Mouse (Mus musculus) ES-E14 (cell line): ENCODE measurements around the gene Atxn1. TPM values are rescaled to one million over a fixed set of nuclear protein-coding genes. Genes with fewer than 3 reads are reported as not detected.

Experiments used
- DNase-seq: peaks from one replicate; pipeline ENCODE4 v3.0.0-alpha.2; 2013; ENCODE audit warnings: low read depth, low spot score
- H3K27ac ChIP-seq: 2 replicates; pipeline ENCODE4 v1.5.1; 2012; ENCODE audit warnings: low read depth, mild to moderate bottlenecking, low read length, moderate library complexity, mixed read lengths; ENCODE audit not compliant: poor library complexity, insufficient read depth, severe bottlenecking
- H3K36me3 ChIP-seq: 2 replicates; pipeline ENCODE4 v1.6.1; 2012; ENCODE audit warnings: mild to moderate bottlenecking, low read length, moderate library complexity, mixed read lengths; ENCODE audit not compliant: control insufficient read depth, poor library complexity, insufficient read depth, severe bottlenecking
- H3K4me1 ChIP-seq, 2 experiments: fragments of 150-350 bp in 1 of 2; sonication (generic) in 1 of 2; 2 replicates each; pipeline ENCODE4 v1.6.1; 2012; ENCODE audit warnings: low read length in 2 of 2, mild to moderate bottlenecking in 1 of 2, mixed read lengths in 1 of 2; ENCODE audit not compliant: control insufficient read depth in 2 of 2, insufficient read depth in 2 of 2, poor library complexity in 1 of 2
- H3K4me3 ChIP-seq, 2 experiments: fragments of 150-350 bp in 1 of 2; sonication (generic) in 1 of 2; 2 replicates each; pipeline ENCODE4 v1.5.1; 2012; ENCODE audit warnings: low read length in 2 of 2, low read depth in 1 of 2, mild to moderate bottlenecking in 1 of 2, mixed read lengths in 1 of 2; ENCODE audit not compliant: insufficient read depth in 1 of 2, poor library complexity in 1 of 2, severe bottlenecking in 1 of 2
- H3K9ac ChIP-seq: 2 replicates; pipeline ENCODE4 v1.6.1; 2012; ENCODE audit warnings: low read depth, mild to moderate bottlenecking, low read length, mixed read lengths; ENCODE audit not compliant: poor library complexity, insufficient read depth, severe bottlenecking
- H3K9me3 ChIP-seq: fragments of 150-350 bp; sonication (generic); 2 replicates; pipeline ENCODE4 v1.6.1; 2012; ENCODE audit warnings: low read depth, mild to moderate bottlenecking, low read length; ENCODE audit not compliant: control insufficient read depth, insufficient read depth
- CHD2 ChIP-seq: IDR thresholded peaks from 2 replicates; pipeline ENCODE4 v1.6.1; 2014; ENCODE audit warnings: mild to moderate bottlenecking, low read depth, low read length, inconsistent platforms
- HCFC1 ChIP-seq: IDR thresholded peaks from 2 replicates; pipeline ENCODE4 v1.6.1; 2012; ENCODE audit warnings: low read length, inconsistent platforms, borderline replicate concordance; ENCODE audit not compliant: insufficient read depth
- MAFK ChIP-seq: IDR thresholded peaks from 2 replicates; pipeline ENCODE4 v1.6.1; 2014; ENCODE audit warnings: mild to moderate bottlenecking, low read depth, low read length, inconsistent platforms; ENCODE audit not compliant: insufficient read depth
- ZC3H11A ChIP-seq: IDR thresholded peaks from 2 replicates; pipeline ENCODE4 v1.6.1; 2012; ENCODE audit warnings: low read depth, mild to moderate bottlenecking, inconsistent platforms, low read length, borderline replicate concordance
- ZNF384 ChIP-seq: IDR thresholded peaks from 2 replicates; pipeline ENCODE4 v1.6.1; 2012; ENCODE audit warnings: low read depth, low read length, inconsistent platforms
- in situ Hi-C, 2 experiments: fragments of 600-800 bp; cut with MboI; formaldehyde crosslinking; loops; one replicate each; pipeline ENCODE4 v1.15.1; 2025; ENCODE audit warnings: low sequenced_read_pairs in 2 of 2, inconsistent platforms in 1 of 2; ENCODE audit not compliant: unreplicated experiment in 2 of 2
- total RNA-seq: library from RNA; depleted of rRNA; stranded (reverse); fragments of 300-350 nt; gene quantifications from 2 replicates; pipeline ENCODE4 v1.2.3, GENCODE M21; 2012

Gene Atxn1
- total RNA-seq, 1 experiment, result 7.8 TPM

GRCm38 (mm10) chr13:45861098-45861580 lies 103.7 kb downstream of the Atxn1 start:
- Histone ChIP-seq H3K9me3 (no peaks in the 10 kb centered on the region), H3K4me1 (no peaks in the 10 kb centered on the region), H3K4me3 (no peak overlapping the region), H3K36me3 (no peaks in the 10 kb centered on the region), H3K27ac (no peak overlapping the region), H3K9ac (no peak overlapping the region)
- no peak for TF ChIP-seq ZC3H11A
- TF ChIP-seq CHD2, result no peak
- TF ChIP-seq HCFC1, result no peak
- TF ChIP-seq MAFK, result no peak
- no peak for DNase-seq
- in situ Hi-C loops, result no loop called here

- in situ Hi-C loops, result no loop called here
- no peak overlapping the region for H3K4me3 ChIP-seq
These were observed 105.6 kb downstream of the Atxn1 start for GRCm38 (mm10) chr13:45859081-45859709.

GRCm38 (mm10) chr13:45857416-45857815 lies 107.4 kb downstream of the Atxn1 start:
- no peak overlapping the region for H3K27ac ChIP-seq
- no peak for DNase-seq
- TF ChIP-seq ZC3H11A, result no peak
- no peak for TF ChIP-seq HCFC1
- no peak for TF ChIP-seq MAFK
- TF ChIP-seq ZNF384, result no peak
- no peak for TF ChIP-seq CHD2
- H3K9ac ChIP-seq, result no peak overlapping the region
- H3K4me3 ChIP-seq, result no peak overlapping the region
- in situ Hi-C loops, result no loop called here
- H3K4me1 ChIP-seq, result no peaks in the 10 kb centered on the region
- H3K36me3 ChIP-seq, result no peaks in the 10 kb centered on the region
- H3K9me3 ChIP-seq, result no peaks in the 10 kb centered on the region

More at GRCm38 (mm10) chr13:45859081-45859709, 105.6 kb downstream of the Atxn1 start:
- Histone ChIP-seq H3K4me1 (no peaks in the 10 kb centered on the region), H3K9ac (no peak overlapping the region), H3K9me3 (no peaks in the 10 kb centered on the region), H3K27ac (no peak overlapping the region), H3K36me3 (no peaks in the 10 kb centered on the region)
- no peak for TF ChIP-seq HCFC1
- no peak for TF ChIP-seq ZNF384
- TF ChIP-seq MAFK, result no peak
- no peak for TF ChIP-seq ZC3H11A
- TF ChIP-seq CHD2, result no peak
- DNase-seq, result no peak

GRCm38 (mm10) chr13:45854531-45854930 lies 110.3 kb downstream of the Atxn1 start:
- in situ Hi-C loops, result no loop called here
- H3K9me3 ChIP-seq, result no peaks in the 10 kb centered on the region

More at GRCm38 (mm10) chr13:45854531-45854930, 110.3 kb downstream of the Atxn1 start:
- Histone ChIP-seq H3K36me3 (no peaks in the 10 kb centered on the region), H3K4me1 (no peaks in the 10 kb centered on the region), H3K9ac (no peak overlapping the region), H3K27ac (no peak overlapping the region), H3K4me3 (no peak overlapping the region)
- TF ChIP-seq ZC3H11A (no peak), HCFC1 (no peak), ZNF384 (no peak), MAFK (no peak), CHD2 (no peak)
- no peak for DNase-seq
